Mouse (Mus musculus) testis, adult 2 months (tissue): ENCODE measurements around the gene Nanog.

Experiments used
- CTCF ChIP-seq: fragments of 200-500 bp; IDR thresholded peaks from 2 replicates; pipeline ENCODE4 v1.5.1; 2012; ENCODE audit warnings: low read depth, mild to moderate bottlenecking, inconsistent platforms, low read length, moderate library complexity; ENCODE audit not compliant: control insufficient read depth, insufficient read depth, insufficient replicate concordance
- POLR2A ChIP-seq: fragments of 200-500 bp; IDR thresholded peaks from 2 replicates; pipeline ENCODE4 v1.6.1; 2012; ENCODE audit warnings: low read depth, mild to moderate bottlenecking, inconsistent platforms, low read length, moderate library complexity; ENCODE audit not compliant: control insufficient read depth

- TF ChIP-seq CTCF, result no peak
- TF ChIP-seq POLR2A, result no peak
Observed at GRCm38 (mm10) chr6:122755913-122756312, 48.6 kb downstream of the Nanog start.
